Mouse (Mus musculus): Measurements from ENCODE around the gene Bap1.

Gene Bap1

GRCm38 (mm10) chr14:31251084-31251604 is at the start of gene Bap1, which contains the start of gene Phf7:
Gene Bap1 (plus strand): TSS chr14:31251450.
Gene Phf7 (minus strand): TSS chr14:31251317.
- DNase-seq: peak; percentile 97 to 98

- DNase-seq: no peak
These were observed 46.4 kb upstream of the Bap1 start for GRCm38 (mm10) chr14:31204844-31205243.

GRCm38 (mm10) chr14:31205244-31205561 is 46.0 kb upstream of the Bap1 start:
- DNase-seq: no peak

DNA sequence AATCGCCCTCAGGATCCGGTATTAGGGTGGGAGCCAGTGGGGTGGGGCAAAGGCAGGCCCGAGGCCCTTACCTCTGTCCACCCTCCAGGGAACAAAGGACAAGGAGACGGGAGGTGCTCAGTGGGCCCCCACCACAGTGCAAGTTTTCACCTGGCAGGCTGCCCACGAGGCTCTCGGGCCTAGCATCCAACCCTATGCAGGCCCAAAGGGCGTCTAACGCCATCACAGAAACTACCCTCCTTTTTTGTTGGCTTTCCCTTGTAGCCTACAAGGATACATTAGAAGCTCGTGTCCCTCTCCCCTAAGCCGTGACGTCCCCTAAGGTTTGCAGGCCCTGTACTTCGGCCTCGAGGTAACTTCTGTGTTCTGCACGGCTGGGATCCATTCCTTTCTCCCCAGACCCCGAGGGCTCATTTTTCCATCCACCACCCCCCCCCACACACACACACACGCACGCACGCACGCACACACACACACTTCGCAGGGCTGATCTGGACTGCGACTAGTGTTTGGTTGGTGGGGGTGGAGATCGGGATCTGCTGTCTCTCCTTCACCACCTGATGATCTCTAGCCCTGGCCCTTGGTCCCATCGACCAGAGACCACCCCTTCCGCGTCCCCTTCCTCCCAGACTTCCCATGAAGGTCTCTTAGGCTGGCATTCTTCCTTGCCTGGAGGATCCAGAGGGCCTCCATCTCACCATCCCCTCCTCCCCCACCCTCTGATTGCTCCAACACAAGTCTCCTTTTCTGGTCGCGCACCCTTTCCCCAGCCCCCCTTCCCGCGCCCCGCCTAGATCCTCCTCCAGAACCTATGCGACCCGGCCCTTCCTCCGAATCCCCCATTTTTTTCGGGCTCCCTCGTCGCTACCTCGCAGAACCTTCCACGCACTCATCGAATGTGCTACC is 45.4 kb upstream of the Bap1 start:
- peak; percentile 74 to 78 for DNase-seq

- peak; percentile 98 to 99 for DNase-seq
These were observed 44.7 kb upstream of the Bap1 start for GRCm38 (mm10) chr14:31206472-31206981.

- no peak for DNase-seq
These were observed 44.0 kb upstream of the Bap1 start for GRCm38 (mm10) chr14:31207070-31207830.

- DNase-seq: no peak
These were observed 43.2 kb upstream of the Bap1 start, which contains the start of gene Tnnc1 for GRCm38 (mm10) chr14:31208084-31208483. Gene Tnnc1 (plus strand): TSS chr14:31208312.

DNA sequence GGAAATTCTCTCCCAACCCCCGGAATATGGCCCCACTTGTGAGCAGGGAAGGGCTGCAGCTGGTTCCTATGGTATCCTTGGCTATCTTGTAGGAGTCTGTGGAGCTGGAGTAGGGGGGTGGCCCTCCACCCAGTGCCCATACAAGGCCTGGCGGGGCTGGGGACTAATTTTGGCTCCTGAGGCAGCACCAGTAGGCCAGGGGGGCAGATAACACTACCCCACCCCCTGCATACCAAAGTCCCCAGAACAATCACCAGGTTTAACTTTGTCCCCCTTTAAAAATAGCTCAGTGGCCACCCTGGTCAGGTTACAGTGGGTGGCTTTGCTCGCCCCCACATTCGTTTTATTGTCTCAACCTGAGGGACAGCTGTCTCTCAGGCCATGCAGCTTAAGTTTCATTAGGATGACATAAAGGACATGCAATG is 42.1 kb upstream of the Bap1 start:
- no peak for DNase-seq

DNA sequence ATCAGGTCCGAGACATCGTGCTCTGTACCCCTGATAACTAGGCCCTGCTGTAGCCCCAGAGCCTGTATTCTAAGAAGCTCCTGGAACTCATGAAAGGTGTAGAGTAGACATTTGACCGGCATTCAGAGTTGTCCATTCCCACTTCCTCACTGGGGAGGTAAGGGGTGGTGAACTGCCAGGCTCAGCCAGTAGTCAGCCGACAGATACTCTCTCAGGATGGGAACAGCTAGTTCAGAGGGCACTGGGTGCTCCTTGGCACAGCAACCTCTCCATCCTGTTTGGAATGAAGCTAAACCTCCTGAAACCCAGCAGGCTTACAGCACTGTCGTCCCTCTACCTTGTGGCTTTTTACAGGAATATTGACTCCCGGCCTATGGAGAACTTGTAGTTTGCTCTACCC is 39.4 kb upstream of the Bap1 start:
- no peak for DNase-seq

DNA sequence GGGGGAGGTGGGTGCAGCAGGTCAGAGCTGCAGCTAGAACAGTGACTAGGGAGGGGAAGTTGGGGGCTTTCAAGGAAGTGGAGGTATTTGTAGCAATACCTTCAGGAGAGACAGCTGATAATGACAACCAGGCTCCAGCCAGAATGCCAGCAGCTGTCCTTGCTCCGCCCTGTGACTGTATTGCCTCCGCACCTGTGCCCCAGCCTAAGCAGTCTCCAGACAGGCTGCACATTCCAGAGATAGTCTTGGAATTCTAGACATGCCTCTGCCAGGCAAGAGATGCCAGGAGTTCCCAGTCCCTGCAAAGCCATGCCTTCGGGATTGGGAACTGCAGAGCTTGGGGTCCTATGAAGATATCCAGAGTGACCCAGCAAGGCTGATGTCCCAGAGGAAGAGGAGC is 38.8 kb upstream of the Bap1 start:
- DNase-seq: no peak

DNA sequence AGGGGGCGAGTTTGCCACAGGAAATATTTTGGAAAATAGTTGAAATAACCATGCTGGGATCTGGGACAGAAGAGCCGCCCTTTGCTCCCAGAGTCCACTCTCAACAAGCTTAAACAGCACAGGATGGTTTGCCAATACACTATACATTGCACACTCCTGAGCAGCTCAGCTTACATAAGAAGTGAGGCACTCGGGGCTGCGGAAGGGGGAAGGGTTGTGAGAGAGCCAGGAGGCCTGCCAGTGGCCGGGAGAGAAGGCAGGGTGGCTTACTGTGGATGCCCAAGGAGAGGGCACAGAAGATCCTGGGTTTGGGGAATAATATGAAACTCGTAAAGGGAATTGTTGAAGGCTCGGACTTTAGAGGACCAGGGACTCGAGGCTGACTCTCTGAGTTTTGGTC is 37.4 kb upstream of the Bap1 start:
- no peak for DNase-seq

DNA sequence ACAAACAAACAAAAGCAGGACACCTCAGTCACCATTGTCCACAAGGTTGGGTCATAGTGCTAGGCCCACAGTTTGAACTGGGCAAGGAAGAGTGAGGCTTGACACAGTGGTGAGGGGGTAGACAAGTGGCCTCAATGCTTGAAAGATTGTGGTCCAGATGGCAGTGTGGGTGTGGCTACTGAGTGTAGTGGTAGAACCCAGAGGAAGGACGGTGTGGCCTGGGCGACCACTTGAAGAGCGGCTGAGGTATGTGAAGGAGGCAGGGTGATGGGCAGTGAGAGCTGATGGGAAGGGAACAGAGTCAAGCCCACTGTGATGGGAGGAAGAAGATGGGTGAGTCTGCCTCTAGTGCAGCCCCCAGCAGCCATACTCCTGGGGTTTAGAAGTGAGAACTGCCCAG is 36.6 kb upstream of the Bap1 start:
- no peak for DNase-seq

- peak; percentile 74 to 82 for DNase-seq
These were observed 35.9 kb upstream of the Bap1 start for GRCm38 (mm10) chr14:31215157-31216002.

DNA sequence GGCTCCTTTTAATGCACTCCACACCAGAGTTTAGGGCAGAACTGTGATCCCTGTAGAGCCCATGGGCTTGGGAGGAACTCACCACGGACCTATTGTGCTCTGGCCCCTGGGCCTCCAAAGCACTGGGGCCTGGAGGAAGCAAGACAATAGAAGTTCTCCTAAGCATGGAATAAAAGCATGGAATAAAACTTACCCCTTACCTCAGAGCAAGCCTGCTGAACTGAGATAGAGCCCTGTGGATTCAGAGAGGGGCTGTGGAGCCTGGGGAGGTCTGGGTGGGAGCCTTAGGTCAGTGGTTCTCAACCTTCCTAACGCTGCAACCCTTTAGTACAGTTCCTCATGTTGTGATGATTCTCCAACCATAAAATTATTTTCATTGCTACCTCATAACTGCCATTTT is 34.4 kb upstream of the Bap1 start, which contains the start of gene Nisch:
Gene Nisch (minus strand): TSS at position 101 of the 400 bp plus-strand sequence.
- no peak for DNase-seq

- DNase-seq: peak; percentile 83 to 91
These were observed 33.6 kb upstream of the Bap1 start, which contains the start of gene Sema3g for GRCm38 (mm10) chr14:31217666-31218065. Gene Sema3g (plus strand): TSS chr14:31217860.

GRCm38 (mm10) chr14:31226978-31227377 is 24.3 kb upstream of the Bap1 start:
- peak; percentile 78 to 85 for DNase-seq

GRCm38 (mm10) chr14:31228234-31228633 is 23.0 kb upstream of the Bap1 start:
- DNase-seq: peak in 1 of 2 experiments; percentile 45

DNA sequence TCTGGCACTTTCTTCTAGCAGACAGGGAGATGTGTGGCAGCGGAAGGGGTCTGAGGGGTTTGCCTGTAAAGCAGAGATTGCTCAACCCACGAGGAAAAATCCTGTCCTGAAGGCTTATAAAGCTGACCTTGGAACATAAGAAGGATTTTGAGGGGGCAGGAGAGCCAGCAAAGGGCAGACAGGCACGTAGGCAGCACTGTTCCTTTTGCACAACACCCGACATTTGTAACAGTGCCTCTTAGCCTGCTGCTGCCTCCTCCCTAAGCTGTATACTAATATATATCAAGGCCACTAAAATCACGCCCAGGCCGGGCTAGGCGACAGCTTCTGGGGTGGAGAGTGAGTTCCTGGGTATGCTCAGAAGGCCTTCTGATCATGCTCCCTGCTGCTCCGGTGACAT is 20.8 kb upstream of the Bap1 start:
- DNase-seq: no peak

GRCm38 (mm10) chr14:31232404-31233069 is 18.7 kb upstream of the Bap1 start:
- no peak for DNase-seq

DNA sequence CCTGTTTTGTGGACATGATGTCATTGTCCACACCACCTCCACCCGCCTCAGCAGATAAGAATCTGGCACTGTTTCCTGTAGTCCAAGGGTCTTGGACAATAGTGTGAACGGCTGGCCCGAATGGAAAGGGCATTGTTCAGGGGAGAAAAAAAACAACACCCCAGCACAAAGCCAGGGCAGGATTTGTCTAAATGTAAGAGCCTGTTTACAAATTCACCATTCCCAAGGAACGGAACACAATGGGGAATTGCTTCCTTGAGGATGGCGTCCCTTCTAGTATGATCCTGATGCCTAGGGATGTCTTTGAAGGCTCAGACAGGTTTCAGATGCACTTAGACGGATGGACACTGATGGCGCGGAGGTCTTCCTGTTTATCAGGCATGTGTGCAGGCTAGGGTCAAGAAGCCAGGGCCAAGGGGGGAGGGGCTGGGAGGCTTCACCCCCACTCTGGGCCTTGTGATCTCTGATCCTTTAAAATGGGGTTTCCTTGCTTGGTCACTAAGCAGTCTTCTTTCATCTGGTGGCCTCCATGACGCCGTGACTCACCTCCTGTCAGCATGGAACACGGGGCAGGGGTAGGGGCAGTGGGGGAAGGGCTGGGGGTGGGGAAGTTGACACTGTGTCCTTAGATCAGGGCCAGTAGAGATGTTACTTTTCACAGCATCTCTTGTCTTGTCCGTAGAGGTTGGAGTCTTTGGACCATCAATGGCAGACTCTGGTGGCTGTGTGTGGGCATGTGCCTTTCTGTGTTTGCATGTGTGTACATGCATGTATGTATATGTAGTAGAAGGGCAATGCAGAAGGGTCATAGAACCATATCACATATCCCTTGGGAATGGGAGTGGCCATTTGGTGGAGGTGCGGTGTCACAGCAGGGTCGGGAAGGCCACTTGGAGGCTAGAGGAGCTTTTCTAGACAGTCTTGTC is 17.9 kb upstream of the Bap1 start:
- DNase-seq: peak in 1 of 2 experiments; percentile 46

Measured in kidney, postnatal 4 days (tissue).